Mouse (Mus musculus) hindbrain, embryonic 14.5 days (tissue): Measurements from ENCODE around the gene Gnpat. TPM values are rescaled to one million over a fixed set of nuclear protein-coding genes. Genes with fewer than 3 reads are reported as not detected.

Source experiments
- ATAC-seq: fragments of 200-750 bp; cut with Nextera tagmentation; 2 replicates; pipeline ENCODE4 v1.8.0; 2017; ENCODE audit warnings: moderate number of reproducible peaks, mild to moderate bottlenecking, moderate TSS enrichment, moderate library complexity; ENCODE audit not compliant: low FRiP score
- DNase-seq: peaks from one replicate; pipeline ENCODE4 v3.0.0-alpha.2; 2015; ENCODE audit warnings: low spot score
- H3K27ac ChIP-seq: fragments of 300-500 bp; sonication (generic); 2 replicates; pipeline ENCODE4 v1.5.1; 2014; ENCODE audit warnings: mild to moderate bottlenecking, moderate library complexity
- H3K27me3 ChIP-seq: fragments of 300-500 bp; sonication (generic); 2 replicates; pipeline ENCODE4 v1.6.1; 2014; ENCODE audit warnings: mild to moderate bottlenecking, low read length, mixed read lengths; ENCODE audit not compliant: control insufficient read depth, insufficient read depth
- H3K36me3 ChIP-seq: fragments of 300-500 bp; sonication (generic); replicated peaks from 2 replicates; pipeline ENCODE4 v1.6.1; 2014; ENCODE audit not compliant: control insufficient read depth, insufficient read depth
- H3K4me1 ChIP-seq: fragments of 300-500 bp; sonication (generic); replicated peaks from 2 replicates; pipeline ENCODE4 v1.6.1; 2014; ENCODE audit warnings: antibody characterized with exemption, low read length, mixed read lengths; ENCODE audit not compliant: control insufficient read depth, insufficient read depth
- H3K4me2 ChIP-seq: fragments of 300-500 bp; sonication (generic); replicated peaks from 2 replicates; pipeline ENCODE4 v1.6.1; 2014; ENCODE audit warnings: mild to moderate bottlenecking, moderate library complexity
- H3K4me3 ChIP-seq: fragments of 300-500 bp; sonication (generic); replicated peaks from 2 replicates; pipeline ENCODE4 v1.5.1; 2014; ENCODE audit warnings: mild to moderate bottlenecking, low read length
- H3K9ac ChIP-seq: fragments of 300-500 bp; sonication (generic); 2 replicates; pipeline ENCODE4 v1.6.1; 2014
- H3K9me3 ChIP-seq: fragments of 300-500 bp; sonication (generic); 2 replicates; pipeline ENCODE4 v1.6.1; 2016; ENCODE audit warnings: low read length; ENCODE audit not compliant: control insufficient read depth
- WGBS: fragments of 180-500 bp; shearing (Covaris S2); extraction: QIAGEN DNeasy Blood & Tissue Kit; methylation state at CpG from one replicate; pipeline ENCODE4 v1.1.7; 2014; 5-methylcytosine and 5-hydroxymethylcytosine counted together
- polyA plus RNA-seq: library from polyadenylated mRNA; unstranded; fragments of >200 nt; fragmentation: Nextera tagmentation; extraction: Ambion mirVana; gene quantifications from 2 replicates; pipeline ENCODE4 v1.2.1, GENCODE M21; 2014

Gnpat gene
- polyA plus RNA-seq, 1 experiment from 2014 or later = 72.3 TPM

DNA sequence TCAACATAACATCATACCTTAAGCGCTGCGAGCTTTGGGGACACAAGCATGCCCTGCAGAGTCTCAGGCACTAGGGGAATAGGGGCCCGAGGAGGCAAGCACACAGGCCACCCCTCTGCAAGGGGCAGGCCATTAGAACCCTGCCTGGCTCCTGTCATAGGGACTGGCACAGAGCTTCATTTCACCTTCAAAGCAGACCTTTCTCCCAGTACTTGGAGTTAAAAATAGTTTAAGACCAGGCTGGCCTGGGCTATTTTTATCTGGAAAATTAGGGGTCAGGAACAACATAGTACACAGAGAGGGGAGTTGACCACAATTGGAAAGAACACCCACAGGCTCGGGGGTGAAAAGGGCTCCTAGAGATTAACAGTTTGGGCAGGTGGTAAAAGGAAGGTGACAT, 74.5 kb downstream of the Gnpat start:
- no peaks in the 10 kb centered on the region for H3K4me1 ChIP-seq
- ATAC-seq = no peak
- WGBS = 98% methylated on average over 4 of the region's 4 CpGs
- no peaks in the 10 kb centered on the region for H3K27me3 ChIP-seq
- DNase-seq = no peak
- peaks cover 15% of the 10 kb centered on the region for H3K36me3 ChIP-seq
- no peak overlapping the region for H3K9ac ChIP-seq
- no peak overlapping the region for H3K4me3 ChIP-seq
- no peak overlapping the region for H3K4me2 ChIP-seq
- H3K9me3 ChIP-seq = no peaks in the 10 kb centered on the region
- no peak overlapping the region for H3K27ac ChIP-seq

Other genes starting within 250 kb of the Gnpat start
- 26.6 and 27.3 TPM in 2 replicates for gene 2310022B05Rik, start 199.7 kb upstream of the Gnpat start, polyA plus RNA-seq
- gene Ttc13, start 141.1 kb upstream of the Gnpat start, polyA plus RNA-seq = 71.1 and 74.3 TPM in 2 replicates
- gene Arv1, start 140.9 kb upstream of the Gnpat start, polyA plus RNA-seq = 32.0 and 32.7 TPM in 2 replicates
- 1.0 and 1.2 TPM in 2 replicates for gene Fam89a, start 111.2 kb upstream of the Gnpat start, polyA plus RNA-seq
- 35.8 and 39.4 TPM in 2 replicates for gene Trim67, start 69.9 kb upstream of the Gnpat start, polyA plus RNA-seq
- 18.4 and 21.0 TPM in 2 replicates for gene 2810004N23Rik, start 87 bp downstream of the Gnpat start, polyA plus RNA-seq
- gene Exoc8, start 34.7 kb downstream of the Gnpat start, polyA plus RNA-seq = 14.7 and 14.8 TPM in 2 replicates
- 8.2 and 9.3 TPM in 2 replicates for gene Sprtn, start 34.9 kb downstream of the Gnpat start, polyA plus RNA-seq
- 21.1 and 22.9 TPM in 2 replicates for gene Egln1, start 86.3 kb downstream of the Gnpat start, polyA plus RNA-seq
- 218 and 247 TPM in 2 replicates for gene Tsnax, start 150.0 kb downstream of the Gnpat start, polyA plus RNA-seq
- 1.1 and 1.8 TPM in 2 replicates for gene Disc1, start 191.2 kb downstream of the Gnpat start, polyA plus RNA-seq